Mouse (Mus musculus) adrenal gland, postnatal 14 days (tissue): ENCODE measurements around the gene 1810043G02Rik. TPM values are rescaled to one million over a fixed set of nuclear protein-coding genes. Genes with fewer than 3 reads are reported as not detected.
"Not testable (repeated sequence)": the region's sequence is repeated elsewhere in the genome, so short reads cannot be mapped to it uniquely, and the experiment has no call there.

Experiments used
- DNase-seq: peaks from one replicate; pipeline ENCODE4 v3.0.0; 2021; ENCODE audit warnings: mixed read lengths
- total RNA-seq: library from RNA; stranded (reverse); gene quantifications from 2 replicates; pipeline ENCODE4 v1.2.3, GENCODE M21; 2021

1810043G02Rik gene
- total RNA-seq, 1 experiment from 2014 or later = 15.4 TPM

DNA sequence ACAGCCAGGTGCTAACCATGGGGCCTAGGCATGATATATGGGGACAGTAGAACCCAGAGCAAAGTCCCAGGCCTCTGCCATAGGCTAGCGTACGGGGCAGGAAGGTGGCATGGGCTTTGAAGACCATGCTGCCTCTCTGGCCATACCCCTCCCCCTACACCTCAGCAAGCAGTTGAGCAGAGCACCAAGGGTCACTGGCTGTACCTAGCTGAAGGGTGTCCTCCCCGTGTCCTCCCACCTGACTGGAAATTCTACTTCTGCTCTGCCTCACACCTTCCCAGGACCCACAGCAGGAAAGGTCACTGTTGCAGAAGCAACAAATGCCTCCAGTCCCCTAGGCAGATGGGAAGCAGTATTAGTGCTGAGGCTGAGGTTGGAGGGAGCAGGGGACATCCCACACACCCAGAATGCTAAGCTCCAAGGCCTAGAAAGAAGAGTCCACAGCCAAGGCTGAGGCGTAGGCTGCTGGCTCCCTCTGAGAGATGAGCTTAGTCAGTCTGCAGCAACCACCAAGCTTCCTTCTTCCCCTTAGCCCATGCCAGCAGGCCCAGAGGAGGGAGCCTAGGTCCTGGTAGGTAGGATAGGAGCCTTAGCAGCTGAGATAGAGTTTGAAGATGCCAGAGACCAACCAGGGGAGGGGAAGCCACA is 27.6 kb downstream of the 1810043G02Rik start:
- no peak for DNase-seq

- no peak for DNase-seq
These were observed 28.9 kb downstream of the 1810043G02Rik start for GRCm38 (mm10) chr10:78007203-78007602.

DNA sequence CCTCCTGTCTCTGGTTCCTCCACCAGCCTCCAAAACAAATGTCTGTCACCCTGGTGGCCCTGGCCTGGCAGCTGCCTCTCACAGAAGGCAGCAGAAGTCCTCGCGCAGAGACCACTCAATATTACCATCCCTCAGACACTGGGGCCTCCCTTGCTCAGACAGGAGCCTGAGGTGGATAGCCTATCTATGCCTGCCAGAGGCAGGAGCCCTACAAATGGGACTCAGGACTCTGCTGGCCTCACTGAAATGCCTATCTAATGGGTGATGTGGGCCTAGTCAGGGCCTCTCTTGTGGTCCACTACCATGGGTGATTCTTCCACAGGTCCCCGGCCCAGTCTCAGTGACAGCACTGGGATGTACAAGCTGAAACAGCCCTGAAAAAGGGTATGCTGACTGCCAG is 29.8 kb downstream of the 1810043G02Rik start:
- no peak for DNase-seq

GRCm38 (mm10) chr10:78009184-78009944 is 31.0 kb downstream of the 1810043G02Rik start:
- DNase-seq = peak; percentile 99

DNA sequence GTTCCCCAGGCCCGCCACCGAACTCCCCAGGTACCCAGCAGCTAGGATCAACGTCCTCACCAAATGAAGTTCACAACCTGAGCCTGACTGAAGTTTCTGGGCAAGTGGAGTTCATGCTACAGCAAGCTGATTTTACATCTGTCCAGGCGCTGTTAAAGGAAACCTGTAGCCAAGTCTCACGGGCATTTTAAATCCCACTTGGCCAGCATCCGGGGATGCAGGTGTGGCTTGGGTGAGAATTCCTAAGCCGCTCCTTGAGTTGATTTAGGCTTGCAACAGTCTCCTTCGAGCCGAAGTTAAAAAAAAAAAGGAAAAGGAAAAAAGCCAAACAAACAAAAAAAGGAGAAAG is 31.6 kb downstream of the 1810043G02Rik start, which contains the start of gene Pfkl:
Gene Pfkl, minus strand, starts transcription at position 139 of the 349 bp plus-strand sequence.
- no peak for DNase-seq

- no peak for DNase-seq
These were observed 32.0 kb downstream of the 1810043G02Rik start for GRCm38 (mm10) chr10:78010335-78010734.

DNA sequence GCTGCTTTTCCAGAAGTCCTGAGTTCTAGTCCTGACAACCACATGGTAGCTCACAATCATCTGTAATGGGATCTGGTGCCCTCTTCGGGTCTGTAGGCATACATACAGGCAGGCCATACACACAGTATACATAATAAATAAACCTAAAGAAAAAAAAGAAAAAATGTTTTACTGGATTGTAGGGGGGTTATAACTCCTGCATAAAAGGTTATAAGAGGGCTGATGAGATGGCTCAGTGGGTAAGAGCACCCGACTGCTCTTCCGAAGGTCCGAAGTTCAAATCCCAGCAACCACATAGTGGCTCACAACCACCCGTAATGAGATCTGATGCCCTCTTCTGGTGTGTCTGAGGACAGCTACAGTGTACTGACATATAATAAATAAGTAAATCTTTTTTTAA is 32.8 kb downstream of the 1810043G02Rik start:
- not testable (repeated sequence) for DNase-seq

GRCm38 (mm10) chr10:78012661-78013495 is 34.6 kb downstream of the 1810043G02Rik start:
- peak; percentile 56 for DNase-seq

- no peak for DNase-seq
These were observed 37.2 kb downstream of the 1810043G02Rik start for GRCm38 (mm10) chr10:78015489-78015888.

DNA sequence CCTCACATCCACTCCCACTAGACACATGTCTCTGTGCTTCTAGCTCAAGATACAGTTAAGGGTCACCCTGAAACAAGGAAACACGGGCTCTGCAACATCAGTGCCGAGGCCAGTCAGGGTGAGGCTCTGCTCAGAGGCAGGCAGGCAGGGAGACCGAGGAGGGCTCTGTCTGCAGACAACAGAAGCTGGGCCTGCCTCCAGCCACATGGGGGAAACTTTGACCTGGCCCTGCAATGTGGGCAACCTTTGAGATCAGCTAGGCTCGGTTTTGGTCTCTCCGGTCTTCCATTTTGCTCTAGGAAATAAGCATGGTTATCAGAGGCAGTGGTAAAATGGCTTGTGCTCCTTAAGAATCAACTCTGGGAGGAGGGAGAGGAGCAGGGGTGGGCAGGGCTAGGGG is 38.0 kb downstream of the 1810043G02Rik start:
- DNase-seq = no peak

DNA sequence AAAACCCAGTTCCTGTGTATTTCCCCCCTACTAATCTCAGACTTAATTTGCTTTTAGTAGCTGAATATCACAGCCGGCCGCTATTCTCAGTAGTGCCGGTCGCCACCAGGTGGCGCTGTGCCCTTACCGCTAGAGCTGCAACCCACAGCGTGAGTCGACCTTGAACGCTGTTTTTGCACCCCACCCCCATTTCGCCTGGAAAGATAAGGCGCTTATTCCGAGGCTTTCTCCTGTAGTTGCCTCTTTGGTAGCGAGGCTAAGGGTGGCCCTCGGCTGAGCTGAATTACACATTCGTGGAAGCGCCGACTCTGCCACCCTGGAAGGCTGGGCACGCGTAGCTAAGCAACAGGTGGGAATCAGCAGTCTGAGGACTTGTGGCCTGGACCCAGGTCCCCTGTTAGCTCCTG is 40.5 kb downstream of the 1810043G02Rik start:
- peak; percentile 90 for DNase-seq

GRCm38 (mm10) chr10:78019291-78019690 is 41.0 kb downstream of the 1810043G02Rik start:
- no peak for DNase-seq

DNA sequence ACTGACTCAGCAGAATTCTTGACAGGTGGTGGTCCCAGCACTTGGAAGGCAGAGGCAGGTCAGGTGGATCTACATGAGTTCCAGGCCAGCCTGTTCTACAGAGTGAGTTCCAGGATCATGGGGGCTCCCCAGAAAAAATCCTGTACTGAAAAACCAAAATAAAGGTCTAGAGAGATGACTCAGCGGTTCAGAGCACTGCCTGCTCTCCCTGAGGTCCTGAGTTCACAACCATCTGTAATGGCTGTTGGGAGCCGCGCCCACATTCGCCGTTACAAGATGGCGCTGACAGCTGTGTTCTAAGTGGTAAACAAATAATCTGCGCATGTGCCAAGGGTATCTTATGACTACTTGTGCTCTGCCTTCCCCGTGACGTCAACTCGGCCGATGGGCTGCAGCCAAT is 41.7 kb downstream of the 1810043G02Rik start:
- not testable (repeated sequence) for DNase-seq

DNA sequence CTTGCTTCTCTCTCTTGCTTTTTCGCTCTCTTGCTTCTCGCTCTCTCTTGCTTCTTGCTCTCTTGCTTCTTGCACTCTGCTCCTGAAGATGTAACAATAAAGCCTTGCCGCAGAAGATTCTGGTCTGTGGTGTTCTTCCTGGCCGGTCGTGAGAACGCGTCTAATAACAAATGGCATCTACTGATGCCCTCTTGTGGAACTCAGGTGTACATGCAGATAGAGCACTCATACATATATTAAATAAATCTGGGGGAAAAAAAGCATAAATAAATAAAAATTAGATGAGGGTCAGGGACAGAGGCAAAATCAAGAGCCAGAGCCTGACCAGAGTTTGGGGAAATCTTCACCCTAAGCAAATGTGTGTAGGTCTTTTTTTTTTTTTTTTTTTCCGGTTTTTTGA is 47.1 kb downstream of the 1810043G02Rik start:
- not testable (repeated sequence) for DNase-seq

DNA sequence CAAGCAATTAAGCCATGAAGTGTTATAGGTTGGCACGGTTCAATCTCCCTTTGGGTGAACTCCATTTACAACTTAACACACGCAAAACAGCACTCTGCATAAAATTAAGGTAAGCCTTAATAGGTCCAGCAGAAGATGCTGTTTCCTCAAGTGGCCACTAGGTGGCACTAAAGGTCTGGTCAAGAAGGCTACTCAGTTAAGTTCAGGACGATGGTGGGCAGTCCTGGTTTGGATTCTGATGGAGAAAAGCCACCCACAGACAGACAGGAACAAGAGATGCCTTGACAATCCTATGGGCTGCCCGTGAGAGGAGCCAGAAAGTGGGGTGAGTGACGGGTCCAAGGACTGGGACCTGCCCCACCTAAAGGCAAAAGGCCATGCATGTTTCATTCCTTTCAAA is 49.8 kb downstream of the 1810043G02Rik start:
- DNase-seq = peak; percentile 85

DNA sequence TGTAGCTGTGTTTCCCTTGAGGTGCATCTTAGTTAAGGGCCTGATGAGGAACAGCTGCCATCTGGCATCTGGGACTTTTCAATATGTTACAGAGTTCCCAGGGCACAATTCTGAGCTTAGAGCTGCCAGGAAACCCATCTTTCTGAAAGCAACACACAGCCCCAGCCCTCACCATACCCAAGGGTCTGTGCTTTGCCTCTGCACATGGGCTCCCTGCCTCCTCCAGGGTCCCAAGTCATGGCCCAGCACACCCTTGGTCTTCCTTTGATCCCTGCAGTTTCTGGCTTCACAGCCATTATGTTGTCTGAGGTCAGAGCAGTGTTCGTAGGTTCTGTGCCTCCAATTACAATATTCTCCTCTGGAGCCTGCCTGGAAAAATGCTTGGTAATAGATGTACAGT is 50.8 kb downstream of the 1810043G02Rik start:
- no peak for DNase-seq

DNA sequence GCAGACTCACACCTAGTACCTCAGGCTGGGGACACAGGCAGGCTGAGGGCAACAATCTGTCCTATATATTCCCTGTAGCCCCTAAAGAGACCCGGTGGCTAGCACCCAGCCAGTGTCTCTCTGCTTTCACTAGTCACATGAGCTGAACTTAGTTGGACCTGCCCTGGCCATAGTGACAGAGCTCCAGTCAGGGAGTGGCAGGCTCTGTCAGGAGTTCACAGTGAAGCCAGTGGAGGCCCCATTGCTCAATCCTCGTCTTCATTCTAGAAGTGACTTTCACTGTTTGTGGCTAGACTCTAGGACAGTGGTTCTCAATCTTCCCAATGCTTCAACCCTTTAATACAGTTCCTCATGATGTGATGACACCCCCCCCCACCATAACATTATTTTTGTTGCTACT is 53.7 kb downstream of the 1810043G02Rik start:
- no peak for DNase-seq

Other genes with a start within 250 kb of the 1810043G02Rik start
- gene Gm18596, start 235.9 kb upstream of the 1810043G02Rik start, total RNA-seq = not detected in 2 replicates
- not detected in 2 replicates for gene Gm9736, start 227.2 kb upstream of the 1810043G02Rik start, total RNA-seq
- not detected in 2 replicates for gene Gm3233, start 218.8 kb upstream of the 1810043G02Rik start, total RNA-seq
- gene Gm3238, start 207.2 kb upstream of the 1810043G02Rik start, total RNA-seq = not detected in 2 replicates
- not detected in 2 replicates for gene Gm7138, start 201.6 kb upstream of the 1810043G02Rik start, total RNA-seq
- gene Gm3250, start 196.0 kb upstream of the 1810043G02Rik start, total RNA-seq = not detected in 2 replicates
- gene Gm7137, start 190.3 kb upstream of the 1810043G02Rik start, total RNA-seq = not detected in 2 replicates
- gene Gm9639, start 183.4 kb upstream of the 1810043G02Rik start, total RNA-seq = not detected in 2 replicates
- not detected in 2 replicates for gene Gm19668, start 179.4 kb upstream of the 1810043G02Rik start, total RNA-seq
- not detected in 2 replicates for gene Gm9507, start 166.7 kb upstream of the 1810043G02Rik start, total RNA-seq
- gene Gm2696, start 163.8 kb upstream of the 1810043G02Rik start, total RNA-seq = not detected in 2 replicates
- not detected in 2 replicates for gene Krtap10-4, start 151.4 kb upstream of the 1810043G02Rik start, total RNA-seq
- not detected in 2 replicates for gene Krtap10-10, start 142.6 kb upstream of the 1810043G02Rik start, total RNA-seq
- gene Gm36176, start 131.7 kb upstream of the 1810043G02Rik start, total RNA-seq = not detected in 2 replicates
- gene Gm10318, start 125.7 kb upstream of the 1810043G02Rik start, total RNA-seq = not detected in 2 replicates
- gene Gm3285, start 116.5 kb upstream of the 1810043G02Rik start, total RNA-seq = not detected in 2 replicates
- 7.6 and 14.0 TPM in 2 replicates for gene Lrrc3, start 76.0 kb upstream of the 1810043G02Rik start, total RNA-seq
- 2.4 and 4.8 TPM in 2 replicates for gene Trpm2, start 8.0 kb upstream of the 1810043G02Rik start, total RNA-seq
- gene Pfkl, start 31.6 kb downstream of the 1810043G02Rik start, total RNA-seq = 144 and 165 TPM in 2 replicates
- gene Dnmt3l, start 63.4 kb downstream of the 1810043G02Rik start, total RNA-seq = 7.2 and 8.4 TPM in 2 replicates
- not detected in 2 replicates for gene Aire, start 65.1 kb downstream of the 1810043G02Rik start, total RNA-seq
- gene Icosl, start 90.8 kb downstream of the 1810043G02Rik start, total RNA-seq = 9.8 and 19.8 TPM in 2 replicates
- 249 and 251 TPM in 2 replicates for gene D10Jhu81e, start 191.3 kb downstream of the 1810043G02Rik start, total RNA-seq
- gene Pwp2, start 206.6 kb downstream of the 1810043G02Rik start, total RNA-seq = 16.5 and 17.9 TPM in 2 replicates